Mouse (Mus musculus): Measurements from ENCODE around the gene Trpm3.

GRCm38 (mm10) chr19:22939836-22940235 is 801.0 kb downstream of the Trpm3 start:
- TF ChIP-seq POLR2A (IDR thresholded peaks at IDR 0.05; ENCODE audit: extremely low read depth, insufficient read depth, low read length) = no peak
- no peak for TF ChIP-seq CTCF (IDR thresholded peaks at IDR 0.05; ENCODE audit: low read depth, low read length)

All from liver, adult 2 months (tissue).